Mouse (Mus musculus) cerebellum, postnatal 4 days (tissue): ENCODE data around the gene Mbtps1.

Experiments
- DNase-seq, 2 experiments: peaks; one replicate each; pipeline ENCODE4 v3.0.0; 2022; ENCODE audit warnings: low spot score in 2 of 2, mixed read lengths in 1 of 2

Mbtps1 gene

DNA sequence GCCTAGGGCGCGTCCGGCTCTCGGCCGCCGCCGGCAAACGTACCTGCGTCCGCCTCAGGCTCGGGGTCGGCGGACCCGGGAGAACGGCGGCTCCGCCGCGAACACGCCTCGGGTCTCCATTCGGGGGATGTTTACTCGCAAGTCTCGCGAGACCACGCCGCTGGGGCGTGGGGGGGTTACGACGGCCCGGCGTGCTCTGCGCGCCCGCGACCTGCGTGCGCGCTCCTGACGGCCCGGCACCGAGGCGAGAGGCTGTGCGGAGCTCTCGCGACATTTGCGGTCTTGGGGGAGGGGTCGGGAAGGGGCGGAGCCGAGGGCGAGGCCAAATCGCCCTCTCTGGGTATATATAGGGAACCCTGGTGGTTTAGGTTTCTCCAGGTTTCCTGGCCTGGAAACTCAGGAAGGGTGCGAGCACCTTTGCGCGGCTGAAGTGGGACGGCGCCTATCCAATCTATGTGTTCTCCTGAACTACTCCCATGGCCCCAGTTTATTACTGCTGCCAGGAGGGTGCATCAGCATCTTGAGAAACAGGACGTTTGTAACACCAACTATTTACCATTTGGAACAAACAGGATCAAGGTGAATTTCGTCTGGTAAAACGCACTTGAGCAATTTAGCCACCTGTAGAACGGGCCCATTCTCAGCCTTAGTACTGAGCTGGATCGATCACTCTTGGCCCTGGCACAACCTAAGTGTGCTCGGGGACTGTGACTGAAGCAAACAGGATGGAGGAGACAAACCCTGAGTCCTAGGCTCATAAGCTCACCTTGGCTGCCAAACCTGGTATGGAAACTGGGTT is at the start of gene Mbtps1:
Mbtps1 (minus strand) TSS at position 133 of the 799 bp plus-strand sequence.
- DNase-seq: peak; percentile 96 to 98

DNA sequence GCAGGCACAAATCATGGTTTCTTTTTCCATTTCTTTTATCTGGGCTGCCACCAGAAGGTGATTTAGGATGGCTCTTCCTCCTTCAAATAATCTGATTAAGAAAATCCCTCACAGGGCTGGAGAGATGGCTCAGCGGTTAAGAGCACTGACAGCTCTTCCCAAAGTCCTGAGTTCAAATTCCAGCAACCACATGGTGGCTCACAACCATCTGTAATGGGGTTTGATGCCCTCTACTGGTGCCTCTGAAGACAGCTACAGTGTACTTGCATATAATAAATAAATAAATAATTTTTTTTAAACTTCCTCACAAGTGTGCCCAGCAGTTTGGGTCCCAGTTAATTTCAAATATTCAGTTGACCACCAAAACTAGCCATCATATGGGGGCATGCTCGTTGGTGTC is 47.7 kb upstream of the Mbtps1 start:
- DNase-seq: no peak

DNA sequence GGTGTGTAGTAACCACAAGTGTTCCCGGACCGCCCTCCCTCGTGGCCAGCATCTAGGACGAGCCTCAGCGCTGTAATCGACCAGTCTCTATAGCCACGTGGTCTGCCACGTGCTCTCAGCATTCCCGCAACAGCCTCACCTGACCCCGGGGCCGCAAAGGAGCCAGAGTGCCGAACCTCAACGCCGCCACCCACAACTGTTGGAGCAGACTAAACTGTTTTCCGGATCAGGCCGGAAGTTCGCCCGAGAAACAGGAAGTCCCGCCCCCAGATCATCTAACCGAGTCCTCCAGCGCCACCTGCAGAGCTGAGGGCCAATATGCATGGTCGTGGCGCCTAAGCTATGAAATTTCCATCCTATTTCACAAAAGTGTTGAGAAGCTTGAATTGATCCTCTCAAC is 46.5 kb upstream of the Mbtps1 start, which contains the start of gene Taf1c:
Taf1c (minus strand) TSS at position 227 of the 400 bp plus-strand sequence.
- peak; percentile 91 to 94 for DNase-seq

DNA sequence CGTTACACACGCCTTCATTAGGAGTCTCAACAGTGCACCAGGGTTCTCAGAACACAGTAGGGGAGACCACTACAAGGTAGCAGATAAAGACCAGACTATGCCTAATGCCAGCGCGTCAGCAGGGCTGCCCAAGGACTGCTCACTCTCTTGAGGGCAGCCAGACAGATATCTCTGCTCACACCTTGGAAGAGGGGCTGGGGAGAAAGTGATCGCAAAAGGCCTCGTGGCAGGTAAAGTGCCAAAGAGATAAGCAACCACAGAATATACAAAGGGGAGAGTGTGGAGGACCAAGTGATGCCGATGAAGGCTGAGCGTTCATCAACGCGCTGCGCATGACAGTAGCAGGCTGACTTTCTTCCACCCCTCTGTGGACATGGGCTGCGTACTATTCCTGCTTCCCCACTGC is 45.9 kb upstream of the Mbtps1 start:
- no peak for DNase-seq

DNA sequence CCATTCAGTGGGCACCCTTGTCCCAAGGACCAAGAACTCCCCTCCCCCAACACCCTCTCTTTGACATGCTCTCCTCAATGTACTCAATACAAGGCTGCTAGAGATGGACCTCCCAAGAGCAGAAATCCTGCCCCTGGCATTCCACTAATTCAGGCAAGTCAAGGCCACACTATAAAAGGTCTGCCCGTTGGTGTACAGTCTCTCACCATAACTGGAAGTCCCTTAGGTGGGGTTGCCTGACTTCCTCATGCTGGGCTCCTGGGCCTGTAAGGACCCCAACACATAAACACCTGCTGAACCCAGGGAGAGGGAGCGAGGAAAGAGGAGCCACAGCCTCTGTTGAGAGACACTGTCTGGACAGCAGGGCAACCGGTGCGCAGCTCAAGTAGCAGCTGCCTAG is 45.2 kb upstream of the Mbtps1 start:
- DNase-seq: no peak

DNA sequence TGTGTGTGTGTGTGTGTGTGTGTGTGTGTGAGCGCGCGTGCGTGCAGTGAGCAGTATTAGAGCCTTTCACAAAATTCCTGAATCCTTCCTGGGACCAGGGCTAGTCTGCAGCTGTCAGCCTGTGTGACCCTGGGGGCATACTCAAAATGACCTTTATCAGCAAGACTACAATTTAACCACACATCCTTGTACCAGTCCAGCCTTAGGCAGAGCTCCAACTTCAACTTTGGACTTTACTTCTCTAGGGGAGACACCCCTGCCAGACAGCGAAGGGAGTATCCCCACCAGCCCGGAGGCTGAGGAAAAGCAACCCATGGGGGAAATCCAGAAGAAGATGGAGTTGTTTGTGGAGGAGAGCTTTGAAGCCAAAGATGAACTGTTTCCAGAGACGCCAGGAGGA is 32.9 kb upstream of the Mbtps1 start:
- no peak for DNase-seq

DNA sequence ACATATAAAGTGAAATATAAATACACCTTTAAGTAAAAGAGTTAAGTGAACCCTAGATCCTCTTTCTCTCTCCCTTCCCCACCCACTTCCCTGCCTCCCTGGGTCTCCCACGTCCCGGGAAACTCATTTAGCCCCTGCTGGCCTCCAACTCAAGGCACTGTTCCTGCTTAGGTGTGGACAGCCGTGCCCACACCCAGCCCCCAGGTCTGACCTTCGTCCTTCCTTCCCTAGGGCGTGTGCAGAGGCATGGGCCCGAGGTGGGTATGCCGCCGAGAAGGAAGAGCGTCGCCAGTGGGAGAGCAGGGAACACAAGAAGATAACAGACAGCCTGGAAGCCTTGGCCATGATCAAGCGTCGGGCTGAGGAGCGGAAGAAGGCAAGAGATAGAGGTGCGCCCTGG is 31.8 kb upstream of the Mbtps1 start:
- DNase-seq: no peak

DNA sequence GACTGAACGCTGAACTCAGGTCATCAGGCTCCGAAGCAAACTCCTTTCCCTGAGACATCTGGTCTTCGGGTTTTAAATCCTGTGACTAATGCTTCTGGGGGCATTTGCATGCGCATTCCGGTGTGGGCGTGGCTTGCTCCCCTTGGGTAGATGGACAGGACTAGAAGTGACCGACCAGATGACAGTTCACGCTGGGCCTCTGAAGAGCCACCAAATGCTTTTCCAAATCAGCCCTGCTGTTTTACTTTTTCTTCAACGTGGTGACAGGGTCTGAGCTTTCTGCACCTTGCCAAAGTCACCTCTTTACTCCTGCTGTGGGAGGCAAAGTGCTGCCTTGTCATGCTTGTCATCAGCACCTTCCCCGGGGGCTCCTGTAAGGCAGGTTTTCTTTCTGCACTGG is 30.3 kb upstream of the Mbtps1 start:
- no peak for DNase-seq

DNA sequence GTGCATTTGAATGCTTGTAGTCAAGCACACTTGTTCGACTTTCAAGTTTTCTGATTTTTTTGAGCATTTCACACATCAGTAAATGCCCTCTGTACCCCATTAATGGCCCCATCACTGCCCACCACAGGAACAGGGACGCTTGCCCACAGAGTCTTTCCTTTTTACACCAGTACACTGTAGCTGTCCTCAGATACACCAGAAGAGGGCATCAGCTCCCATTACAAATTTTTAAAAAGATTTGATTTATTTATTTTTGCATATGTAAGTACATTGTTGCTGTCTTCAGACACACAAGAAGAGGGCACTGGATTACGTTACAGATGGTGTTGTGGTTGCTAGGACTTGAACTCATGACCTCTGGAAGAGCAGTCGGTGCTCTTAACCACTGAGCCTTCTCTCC is 29.8 kb upstream of the Mbtps1 start:
- DNase-seq: no peak

DNA sequence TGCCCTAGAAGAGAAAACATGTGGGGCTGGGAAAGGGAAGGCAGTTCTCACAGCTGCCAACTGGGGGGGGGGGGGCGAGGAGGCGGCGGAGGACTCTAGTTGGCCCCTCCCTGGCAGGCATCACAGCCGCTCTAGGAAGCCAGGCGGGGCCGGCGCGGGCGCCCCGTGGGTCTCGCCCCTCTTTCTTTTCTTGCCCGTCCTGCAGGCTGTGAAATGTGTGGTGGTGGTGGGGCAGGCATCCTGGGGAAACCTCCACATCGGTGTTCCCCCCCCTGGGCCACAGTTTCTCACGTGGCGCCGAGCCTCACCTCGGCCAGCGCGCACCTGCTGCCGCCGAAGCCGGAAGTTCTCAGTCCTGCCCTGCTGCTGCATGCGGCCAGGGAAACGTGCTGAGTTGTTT is 27.4 kb upstream of the Mbtps1 start:
- DNase-seq: no peak

DNA sequence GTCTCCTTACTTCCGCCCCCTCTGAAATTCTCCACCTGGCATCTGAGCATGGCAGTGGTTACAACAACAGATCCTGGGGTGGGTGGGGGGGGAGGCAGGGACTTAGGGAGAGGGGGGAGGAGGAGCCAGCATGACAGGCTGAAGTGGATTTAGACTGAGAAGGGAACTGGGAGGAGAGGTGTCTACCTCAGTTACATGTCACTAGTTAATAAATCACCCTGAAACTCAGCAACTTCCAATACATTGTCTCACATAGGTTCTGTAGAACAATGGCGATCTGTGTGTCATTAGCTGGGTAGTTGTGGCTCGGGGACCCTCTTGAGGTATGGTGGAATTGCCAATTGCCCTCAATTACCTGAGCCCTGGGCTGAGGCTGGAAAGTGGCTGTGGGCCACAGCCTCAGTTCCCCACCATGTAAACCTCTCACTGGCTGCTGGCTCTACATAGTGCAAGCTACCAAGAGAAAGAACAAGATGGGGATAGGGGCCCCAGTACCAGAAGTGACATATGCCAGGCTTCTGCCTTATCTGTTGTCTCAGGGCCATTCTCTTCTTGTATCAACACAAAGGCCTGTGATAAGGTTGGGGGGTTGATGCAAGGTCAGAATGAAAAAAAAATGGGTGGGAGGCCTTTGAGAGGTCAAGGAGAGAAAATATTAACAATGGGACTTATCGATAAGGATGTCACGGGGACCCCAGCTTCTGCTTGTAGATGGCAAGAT is 22.1 kb upstream of the Mbtps1 start:
- DNase-seq: no peak

DNA sequence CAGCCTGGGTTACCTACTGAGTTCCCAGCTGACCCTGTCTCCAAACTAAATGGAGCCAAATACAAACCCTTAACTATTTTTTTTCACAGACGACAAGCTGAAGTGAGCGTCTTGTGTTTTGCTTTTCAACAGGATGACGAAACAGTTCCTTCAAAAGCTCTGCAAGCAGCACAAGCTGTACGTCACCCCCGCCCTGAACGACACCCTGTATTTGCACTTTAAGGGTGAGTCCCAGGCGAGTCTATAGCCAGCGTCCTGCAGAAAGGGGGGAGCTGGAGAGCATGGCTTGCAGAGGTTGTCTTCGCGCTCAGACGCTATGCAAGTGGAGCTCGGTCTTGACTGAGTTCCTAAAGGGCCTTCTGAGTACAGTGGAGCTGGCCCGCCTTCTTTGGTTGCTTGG is 20.6 kb upstream of the Mbtps1 start:
- no peak for DNase-seq

DNA sequence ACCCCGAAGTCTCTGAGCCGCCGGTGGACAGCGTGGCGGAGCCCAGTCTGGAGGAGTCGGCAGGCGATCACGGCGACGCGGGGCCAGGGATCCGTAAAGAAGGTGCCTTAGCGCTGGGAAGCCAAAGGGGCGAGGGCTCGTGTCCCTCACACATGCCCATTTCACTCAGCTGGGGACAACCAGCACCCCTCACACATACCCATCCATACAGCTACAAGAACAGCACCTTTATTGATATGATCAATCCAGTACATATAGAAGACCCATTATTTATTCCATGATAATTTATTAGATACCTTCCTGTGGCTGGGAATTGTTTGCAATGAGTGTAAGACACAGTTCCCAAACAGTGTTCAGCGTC is 16.8 kb upstream of the Mbtps1 start:
- no peak for DNase-seq

DNA sequence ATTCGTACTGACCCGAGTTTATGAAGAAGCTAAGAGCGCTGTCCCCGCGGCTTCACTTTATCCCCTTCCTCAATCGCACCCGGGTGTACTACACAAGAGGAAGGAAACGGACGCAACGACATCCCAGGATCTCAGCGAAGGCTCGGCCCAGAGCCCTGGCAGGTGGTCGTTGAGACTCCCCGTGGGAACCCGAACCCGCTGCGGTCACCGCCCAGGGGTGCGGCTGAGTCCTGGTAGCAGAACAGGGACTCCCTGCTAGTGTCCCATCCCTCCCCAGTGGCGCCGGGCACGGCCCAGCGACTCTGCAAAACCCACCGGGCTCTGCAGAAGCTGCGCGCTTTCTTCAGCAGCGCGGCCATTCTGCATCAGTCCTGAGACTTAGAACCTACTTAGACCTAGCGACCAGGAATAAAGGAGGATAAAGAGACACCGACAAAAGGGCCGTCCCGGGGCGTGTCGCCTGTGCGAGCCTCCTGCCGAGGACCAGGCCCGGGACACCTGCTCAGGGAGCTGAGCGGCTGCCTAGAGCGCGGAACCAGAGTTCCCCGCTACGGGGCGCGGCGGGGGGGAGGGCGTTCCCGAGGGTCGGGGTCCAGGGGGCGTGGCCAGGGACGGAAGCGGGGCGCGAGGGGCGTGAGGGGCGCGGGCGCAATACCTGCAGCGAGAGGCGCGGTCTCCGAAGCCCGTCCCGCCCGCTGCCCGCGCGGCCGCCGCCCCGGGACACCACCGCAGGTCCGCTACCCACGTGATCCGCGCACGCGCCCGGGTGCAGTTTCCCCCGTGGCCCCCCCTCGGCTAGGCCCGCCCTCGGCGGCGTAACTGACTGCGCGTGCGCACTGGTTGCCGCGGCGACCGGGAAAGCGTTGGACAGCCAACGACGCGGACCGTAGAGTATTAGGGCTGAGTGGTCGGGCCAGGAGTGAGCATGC is 16.2 kb upstream of the Mbtps1 start, which contains the start of the genes Hsdl1 and Dnaaf1:
Hsdl1 (minus strand) TSS at position 747 of the 929 bp plus-strand sequence.
Dnaaf1 (plus strand) TSS at position 799 of the 929 bp plus-strand sequence.
- DNase-seq: peak; percentile 96 to 97

DNA sequence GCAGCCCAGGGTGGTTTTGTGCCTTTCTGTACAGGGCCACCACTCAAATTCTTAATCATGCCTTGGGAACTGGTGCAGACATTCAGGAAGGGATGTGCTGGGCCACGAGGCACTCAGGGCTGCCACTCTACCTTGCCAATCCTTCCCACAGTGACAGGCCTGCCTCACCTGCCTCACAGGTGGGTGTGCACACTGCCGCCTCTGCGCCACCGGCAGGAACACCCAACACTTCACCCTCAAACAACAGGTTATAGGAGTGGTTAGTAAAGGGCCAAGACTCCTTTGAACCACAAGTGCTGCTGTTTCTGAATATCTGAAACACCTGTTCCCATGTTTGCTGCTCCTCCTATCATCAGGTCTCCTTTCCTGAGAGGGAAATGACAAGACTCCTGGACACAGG is 13.9 kb upstream of the Mbtps1 start:
- DNase-seq: no peak

DNA sequence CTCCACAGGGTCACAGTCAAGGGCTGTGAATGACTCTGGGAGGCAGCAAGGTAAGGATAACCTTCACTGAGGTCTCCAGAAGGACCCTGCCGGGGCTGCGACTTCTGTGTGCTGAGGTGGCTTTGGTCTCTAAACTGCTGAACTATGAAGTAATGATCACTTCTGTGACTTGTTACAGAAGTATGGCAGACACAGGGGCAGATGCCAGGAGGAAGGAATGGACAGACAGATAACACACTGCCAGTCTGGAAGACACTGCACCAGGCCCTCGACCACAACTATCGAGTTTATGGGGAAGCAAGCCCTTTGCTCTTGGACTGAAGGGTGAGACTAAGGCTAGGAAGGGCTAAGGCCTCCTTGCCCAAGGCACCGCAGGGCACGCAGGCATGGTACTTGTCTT is 12.6 kb upstream of the Mbtps1 start:
- DNase-seq: no peak

DNA sequence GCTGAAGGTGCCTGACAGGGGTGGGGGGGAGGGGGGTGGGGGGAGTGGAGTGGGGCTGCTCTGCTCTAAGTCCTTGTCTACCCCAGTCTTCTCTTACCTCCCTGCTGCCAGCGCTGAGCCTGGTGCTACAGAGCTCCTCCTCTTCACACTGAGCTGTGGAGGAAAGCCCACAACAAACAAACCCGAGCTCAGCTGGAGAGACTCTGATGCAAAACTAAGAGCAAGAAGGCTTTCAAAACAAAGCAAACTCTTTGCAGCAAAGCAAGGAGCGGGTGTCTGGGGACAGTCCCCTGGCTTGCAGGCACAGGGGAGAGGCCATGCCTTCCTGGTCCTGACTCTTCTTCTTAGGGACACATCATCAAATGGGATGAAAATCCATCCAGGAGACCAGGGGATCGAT is 11.3 kb upstream of the Mbtps1 start:
- no peak for DNase-seq

DNA sequence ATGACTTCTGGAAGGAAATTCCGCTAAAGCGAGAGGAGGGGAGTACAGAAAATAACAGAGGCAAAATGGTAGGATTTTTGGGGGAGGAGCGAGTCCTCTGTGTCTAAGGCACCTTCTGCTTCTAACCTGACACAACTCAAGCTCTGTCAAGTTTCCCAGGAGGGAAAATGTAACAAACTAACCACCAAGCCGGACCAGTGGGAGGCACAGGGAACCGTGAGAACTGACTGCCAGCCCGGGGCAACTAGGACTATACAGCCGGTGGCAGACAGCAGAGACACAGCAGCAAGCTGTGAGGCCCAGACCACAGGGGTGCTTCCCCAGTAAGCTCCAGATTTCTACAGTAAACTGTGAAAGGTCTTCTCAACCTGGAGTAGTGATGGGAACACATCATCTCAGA is 10.4 kb upstream of the Mbtps1 start:
- no peak for DNase-seq

DNA sequence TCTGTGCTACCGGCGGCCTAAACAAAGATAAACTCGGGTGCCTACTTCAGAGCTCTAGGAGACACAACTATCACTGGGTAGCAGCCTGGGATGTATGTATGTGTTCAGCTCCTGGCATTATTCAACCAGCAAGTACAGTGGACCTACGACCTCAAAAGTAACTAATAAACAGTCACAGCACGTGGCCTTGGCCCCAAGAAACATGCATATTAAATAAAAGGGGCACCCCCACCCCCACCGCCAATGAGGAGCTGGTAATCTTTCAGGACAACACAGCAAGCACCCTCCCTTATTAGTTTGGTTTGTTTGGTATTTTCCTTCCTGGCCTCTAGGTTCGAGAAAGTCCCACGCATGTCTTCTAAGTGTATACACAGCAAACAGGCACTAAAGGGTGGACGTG is 9.7 kb upstream of the Mbtps1 start:
- no peak for DNase-seq

DNA sequence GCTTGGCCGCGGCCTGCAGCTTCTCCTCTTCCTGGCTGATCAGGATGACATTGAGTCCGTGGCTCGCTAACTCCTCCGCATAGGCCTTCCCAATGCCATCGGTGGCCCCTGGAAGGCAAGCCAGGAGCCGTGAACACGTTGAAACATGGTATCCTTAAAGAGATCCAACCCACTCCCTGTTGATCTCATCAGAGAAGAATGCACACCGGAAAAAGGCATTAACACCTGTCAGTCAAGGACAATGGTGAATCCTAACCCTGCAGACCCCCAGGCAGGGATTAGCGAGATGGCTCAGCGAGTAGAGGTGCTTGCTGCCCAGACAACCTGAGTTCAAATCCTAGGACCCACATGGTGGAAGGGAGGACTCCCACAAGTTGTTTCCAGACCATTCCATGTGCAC is 7.8 kb upstream of the Mbtps1 start:
- no peak for DNase-seq

DNA sequence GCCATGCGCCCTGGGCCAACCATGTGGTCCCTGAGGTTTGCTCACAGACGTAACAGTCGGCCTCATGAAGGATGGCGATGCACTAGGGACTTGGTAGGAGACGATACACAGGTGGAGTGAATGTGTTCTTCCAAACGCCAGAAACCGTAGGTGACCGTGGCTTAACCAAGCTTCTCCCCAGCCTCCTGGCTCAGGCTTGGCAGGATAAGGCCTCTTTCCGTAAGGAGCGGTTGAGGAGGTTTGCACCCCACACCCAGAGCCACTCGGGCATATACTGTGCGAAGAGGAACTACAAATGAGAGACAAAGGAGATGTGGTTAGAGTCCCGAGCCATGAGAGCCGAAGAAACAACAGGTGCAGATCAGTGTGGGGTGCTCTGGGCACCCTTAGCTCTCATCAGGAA is 5.3 kb upstream of the Mbtps1 start:
- no peak for DNase-seq

DNA sequence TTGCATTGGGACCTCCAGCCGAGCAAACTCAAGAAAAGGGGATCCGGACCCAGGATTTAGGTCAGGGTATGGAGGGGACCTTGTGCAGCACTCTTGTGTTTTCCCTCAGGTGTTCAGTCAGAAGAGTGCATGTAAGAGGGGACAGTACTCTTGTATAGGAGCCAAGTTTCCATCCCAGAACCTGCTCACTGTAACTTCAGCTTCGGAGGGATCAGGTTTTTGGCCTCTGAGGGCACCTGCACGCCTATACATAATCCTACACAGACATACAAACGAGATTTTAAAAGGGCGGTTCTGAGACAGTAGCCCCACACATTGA is 826 bp upstream of the Mbtps1 start:
- no peak for DNase-seq
